Mouse (Mus musculus): Measurements from ENCODE around the gene Vps13d. TPM values are rescaled to one million over a fixed set of nuclear protein-coding genes. Genes with fewer than 3 reads are reported as not detected.
A peak's percentile ranks its signal among the peaks of the same experiment; 100 is the strongest.

Vps13d gene
- polyA plus RNA-seq, 1 experiment from 2014 or later = 10.3 TPM

GRCm38 (mm10) chr4:144974458-144974857 is 220.3 kb downstream of the Vps13d start:
- DNase-seq (ENCODE audit: low spot score) = no peak
- Histone ChIP-seq H3K9ac (replicated peaks; ENCODE audit: low read depth) (no peak overlapping the region), H3K4me2 (replicated peaks; ENCODE audit: low read depth, low read length) (no peak overlapping the region), H3K36me3 (ENCODE audit: insufficient read depth, low read length) (peaks cover 4% of the 10 kb centered on the region; the same call in 1 of the 2 replicates), H3K27ac (ENCODE audit: low read length) (no peak overlapping the region), H3K9me3 (ENCODE audit: low read length) (no peaks in the 10 kb centered on the region), H3K4me3 (ENCODE audit: low read depth, low read length) (no peak overlapping the region), H3K27me3 (replicated peaks; ENCODE audit: insufficient read depth, low read length) (no peaks in the 10 kb centered on the region), H3K4me1 (ENCODE audit: insufficient read depth, low read depth, low read length) (no peaks in the 10 kb centered on the region)
- ATAC-seq = no peak
- WGBS = 54% methylated on average over 3 of the region's 3 CpGs
- TF ChIP-seq EP300 (IDR thresholded peaks at IDR 0.05) = no peak
- TF ChIP-seq CTCF (IDR thresholded peaks at IDR 0.05) = no peak

GRCm38 (mm10) chr4:144972948-144973720 is 221.7 kb downstream of the Vps13d start:
- Histone ChIP-seq H3K36me3 (ENCODE audit: insufficient read depth, low read length) (peaks cover 4% of the 10 kb centered on the region; the same call in 1 of the 2 replicates), H3K4me3 (ENCODE audit: low read depth, low read length) (no peak overlapping the region), H3K27me3 (replicated peaks; ENCODE audit: insufficient read depth, low read length) (no peaks in the 10 kb centered on the region), H3K9ac (replicated peaks; ENCODE audit: low read depth) (no peak overlapping the region), H3K9me3 (ENCODE audit: low read length) (no peaks in the 10 kb centered on the region), H3K27ac (ENCODE audit: low read length) (no peak overlapping the region), H3K4me1 (ENCODE audit: insufficient read depth, low read depth, low read length) (peaks cover 5% of the 10 kb centered on the region; the same call in 1 of the 2 replicates), H3K4me2 (replicated peaks; ENCODE audit: low read depth, low read length) (no peak overlapping the region)
- WGBS = 87% methylated on average over 6 of the region's 6 CpGs
- TF ChIP-seq CTCF (IDR thresholded peaks at IDR 0.05) (no peak), EP300 (IDR thresholded peaks at IDR 0.05) (no peak)
- no peak for ATAC-seq
- no peak for DNase-seq (ENCODE audit: low spot score)

GRCm38 (mm10) chr4:144971048-144971447 is 223.8 kb downstream of the Vps13d start:
- no peaks in the 10 kb centered on the region for H3K27me3 ChIP-seq (replicated peaks; ENCODE audit: insufficient read depth, low read length)
- DNase-seq (ENCODE audit: low spot score) = no peak
- TF ChIP-seq CTCF (IDR thresholded peaks at IDR 0.05) (no peak), EP300 (IDR thresholded peaks at IDR 0.05) (no peak)
- H3K4me2 ChIP-seq (replicated peaks; ENCODE audit: low read depth, low read length) = no peak overlapping the region
- no peaks in the 10 kb centered on the region for H3K9me3 ChIP-seq (ENCODE audit: low read length)
- H3K4me3 ChIP-seq (ENCODE audit: low read depth, low read length) = no peak overlapping the region
- H3K36me3 ChIP-seq (ENCODE audit: insufficient read depth, low read length) = peaks cover 4% of the 10 kb centered on the region; the same call in 1 of the 2 replicates
- WGBS = 90% methylated on average over 2 of the region's 2 CpGs
- H3K9ac ChIP-seq (replicated peaks; ENCODE audit: low read depth) = no peak overlapping the region
- H3K4me1 ChIP-seq (ENCODE audit: insufficient read depth, low read depth, low read length) = peaks cover 5% of the 10 kb centered on the region; the same call in 1 of the 2 replicates
- H3K27ac ChIP-seq (ENCODE audit: low read length) = no peak overlapping the region
- no peak for ATAC-seq

DNA sequence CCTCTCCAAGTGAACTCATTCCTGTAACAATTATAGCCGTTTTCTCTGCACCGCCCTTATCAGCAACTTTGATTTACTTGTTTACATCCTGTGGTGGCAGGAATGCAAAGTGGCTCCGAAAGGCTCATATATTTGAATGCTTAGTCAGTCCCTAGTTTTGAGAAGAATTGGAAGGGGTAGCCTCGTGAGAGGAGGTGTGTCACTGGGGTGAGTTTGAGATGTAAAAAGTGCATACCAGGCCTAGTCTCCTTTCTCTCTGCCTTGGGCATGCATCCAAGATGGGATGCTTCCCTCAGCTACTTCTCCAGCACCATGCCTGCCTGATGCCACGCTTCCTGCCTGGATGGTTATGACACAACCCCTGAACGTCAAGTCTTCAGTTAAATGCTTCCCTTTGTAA is 225.8 kb downstream of the Vps13d start:
- no peaks in the 10 kb centered on the region for H3K9me3 ChIP-seq (ENCODE audit: low read length)
- ATAC-seq (peak; percentile 65), DNase-seq (ENCODE audit: low spot score) (peak; percentile 52)
- peaks cover 4% of the 10 kb centered on the region; the same call in 1 of the 2 replicates for H3K36me3 ChIP-seq (ENCODE audit: insufficient read depth, low read length)
- H3K4me1 ChIP-seq (ENCODE audit: insufficient read depth, low read depth, low read length) = peaks cover 5% of the 10 kb centered on the region; the same call in 1 of the 2 replicates
- H3K27me3 ChIP-seq (replicated peaks; ENCODE audit: insufficient read depth, low read length) = no peaks in the 10 kb centered on the region
- TF ChIP-seq EP300 (IDR thresholded peaks at IDR 0.05) (peak; percentile 59), CTCF (IDR thresholded peaks at IDR 0.05) (no peak)
- no peak overlapping the region for H3K9ac ChIP-seq (replicated peaks; ENCODE audit: low read depth)
- WGBS = 19% methylated on average over 6 of the region's 6 CpGs
- no peak overlapping the region for H3K4me2 ChIP-seq (replicated peaks; ENCODE audit: low read depth, low read length)
- no peak overlapping the region for H3K27ac ChIP-seq (ENCODE audit: low read length)
- H3K4me3 ChIP-seq (ENCODE audit: low read depth, low read length) = no peak overlapping the region

DNA sequence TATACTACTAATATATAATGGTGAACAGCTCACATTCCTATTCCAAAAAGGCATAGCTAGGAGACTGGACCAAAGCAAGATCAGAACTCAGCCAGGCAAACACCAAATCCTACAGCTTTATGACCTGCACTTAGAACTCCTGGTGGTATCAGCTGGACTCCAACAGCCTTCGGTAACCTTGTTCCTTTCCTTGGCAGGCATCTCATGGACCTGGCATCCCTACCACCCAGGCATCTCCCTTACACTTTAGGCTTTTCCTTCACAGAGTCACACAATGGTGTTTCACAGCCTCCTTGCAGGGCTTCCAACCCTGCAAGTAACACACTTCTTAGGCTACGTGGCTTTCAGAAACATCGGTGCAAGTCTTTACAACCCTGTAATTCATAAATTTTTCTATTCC is 226.4 kb downstream of the Vps13d start:
- peaks cover 5% of the 10 kb centered on the region; the same call in 1 of the 2 replicates for H3K4me1 ChIP-seq (ENCODE audit: insufficient read depth, low read depth, low read length)
- no peak overlapping the region for H3K9ac ChIP-seq (replicated peaks; ENCODE audit: low read depth)
- H3K4me3 ChIP-seq (ENCODE audit: low read depth, low read length) = no peak overlapping the region
- DNase-seq (ENCODE audit: low spot score) (no peak), ATAC-seq (no peak)
- no peak overlapping the region for H3K27ac ChIP-seq (ENCODE audit: low read length)
- H3K36me3 ChIP-seq (ENCODE audit: insufficient read depth, low read length) = peaks cover 4% of the 10 kb centered on the region; the same call in 1 of the 2 replicates
- H3K9me3 ChIP-seq (ENCODE audit: low read length) = no peaks in the 10 kb centered on the region
- H3K27me3 ChIP-seq (replicated peaks; ENCODE audit: insufficient read depth, low read length) = no peaks in the 10 kb centered on the region
- WGBS = 92% methylated on average over 3 of the region's 3 CpGs
- TF ChIP-seq EP300 (IDR thresholded peaks at IDR 0.05) = no peak
- TF ChIP-seq CTCF (IDR thresholded peaks at IDR 0.05) = no peak
- no peak overlapping the region for H3K4me2 ChIP-seq (replicated peaks; ENCODE audit: low read depth, low read length)

DNA sequence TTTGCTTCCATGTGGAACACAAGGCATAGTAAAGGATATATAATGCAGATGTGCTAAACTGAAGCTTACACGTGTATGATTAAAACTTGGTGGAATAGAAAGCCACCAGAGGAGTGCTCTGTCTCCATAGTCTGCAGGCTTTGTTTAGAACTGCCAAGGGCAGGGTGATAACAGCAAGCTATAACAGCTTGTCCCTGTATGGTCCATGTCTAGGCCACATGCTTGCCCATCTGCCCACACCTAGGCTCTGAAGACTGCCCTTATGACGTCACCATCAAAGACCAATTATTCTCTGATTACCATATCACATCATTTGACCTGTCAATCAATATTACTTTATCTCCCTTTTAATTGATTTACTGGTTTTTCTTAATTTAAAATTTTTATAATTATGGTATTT is 229.6 kb downstream of the Vps13d start:
- DNase-seq (ENCODE audit: low spot score) (no peak), ATAC-seq (no peak)
- Histone ChIP-seq H3K9ac (replicated peaks; ENCODE audit: low read depth) (no peak overlapping the region), H3K9me3 (ENCODE audit: low read length) (no peaks in the 10 kb centered on the region), H3K36me3 (ENCODE audit: insufficient read depth, low read length) (peaks cover 4% of the 10 kb centered on the region; the same call in 1 of the 2 replicates), H3K27me3 (replicated peaks; ENCODE audit: insufficient read depth, low read length) (no peaks in the 10 kb centered on the region), H3K4me1 (ENCODE audit: insufficient read depth, low read depth, low read length) (peaks cover 5% of the 10 kb centered on the region; the same call in 1 of the 2 replicates), H3K4me3 (ENCODE audit: low read depth, low read length) (no peak overlapping the region), H3K4me2 (replicated peaks; ENCODE audit: low read depth, low read length) (no peak overlapping the region), H3K27ac (ENCODE audit: low read length) (no peak overlapping the region)
- TF ChIP-seq EP300 (IDR thresholded peaks at IDR 0.05) = no peak
- 55% methylated on average over 2 of the region's 2 CpGs for WGBS
